Mouse (Mus musculus): ENCODE data around the gene Chst3. TPM values are rescaled to one million over a fixed set of nuclear protein-coding genes. Genes with fewer than 3 reads are reported as not detected.
A peak's percentile ranks its signal among the peaks of the same experiment; 100 is the strongest.
"Not testable (repeated sequence)": the region's sequence is repeated elsewhere in the genome, so short reads cannot be mapped to it uniquely, and the experiment has no call there.

Gene Chst3
- polyA plus RNA-seq, 1 experiment from 2014 or later: 3.7 TPM

DNA sequence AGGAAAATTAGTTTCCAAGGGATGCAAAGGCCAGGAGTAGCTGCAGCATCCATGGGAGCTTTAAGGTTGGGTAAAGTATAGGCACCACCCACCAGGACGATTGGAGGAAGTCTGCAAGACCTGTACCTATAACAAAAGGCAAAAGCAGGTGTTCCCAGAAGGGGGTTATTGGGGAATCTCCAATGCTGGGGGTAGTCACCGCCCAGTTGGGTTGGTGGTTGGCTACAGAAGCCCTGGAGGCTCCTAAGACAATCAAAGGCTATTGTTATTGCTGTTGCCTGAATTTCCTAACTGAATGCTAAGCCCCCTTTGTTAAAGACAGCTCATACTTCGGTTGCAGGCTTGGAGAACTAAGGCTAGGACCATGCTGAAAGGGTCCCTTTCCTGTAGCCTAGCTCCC lies 53.0 kb downstream of the Chst3 start:
- WGBS: 34% methylated on average over 3 of the region's 3 CpGs
- H3K4me3 ChIP-seq: no peak overlapping the region

DNA sequence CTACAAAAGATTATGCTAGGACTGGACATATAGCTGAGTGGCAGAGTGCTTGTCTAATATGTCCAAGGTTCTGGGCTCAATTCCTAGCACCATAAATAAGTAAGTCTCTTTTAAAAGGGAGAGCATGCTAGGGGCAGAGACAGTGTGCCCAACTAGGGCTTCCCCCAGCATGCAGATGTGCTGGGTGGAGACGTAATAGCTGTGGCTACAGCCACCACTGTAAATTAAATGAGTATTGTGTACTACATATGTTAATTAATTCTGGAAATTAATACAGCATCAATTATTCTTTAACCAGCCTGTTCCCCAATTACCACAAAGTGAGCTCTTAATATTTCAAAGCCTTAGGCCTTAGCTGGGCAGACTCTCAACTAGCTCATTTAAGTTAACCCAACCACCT lies 54.2 kb downstream of the Chst3 start:
- no peaks in the 10 kb centered on the region; the same call in 1 of the 2 replicates for H3K4me1 ChIP-seq
- no peak overlapping the region for H3K4me2 ChIP-seq (replicated peaks)
- no peaks in the 10 kb centered on the region for H3K36me3 ChIP-seq
- H3K9me3 ChIP-seq: no peaks in the 10 kb centered on the region
- no peak for ATAC-seq (ENCODE audit: low FRiP score, low read depth)
- no peak overlapping the region for H3K4me3 ChIP-seq
- no peak overlapping the region for H3K9ac ChIP-seq
- 76% methylated on average over 1 of the region's 1 CpGs for WGBS
- no peaks in the 10 kb centered on the region for H3K27me3 ChIP-seq
- H3K27ac ChIP-seq: no peak overlapping the region

More for the DNA sequence above, 53.0 kb downstream of the Chst3 start:
- H3K9ac ChIP-seq: no peak overlapping the region
- no peaks in the 10 kb centered on the region for H3K27me3 ChIP-seq
- no peaks in the 10 kb centered on the region for H3K9me3 ChIP-seq
- no peak overlapping the region for H3K27ac ChIP-seq
- no peaks in the 10 kb centered on the region for H3K36me3 ChIP-seq
- H3K4me2 ChIP-seq (replicated peaks): no peak overlapping the region
- no peaks in the 10 kb centered on the region; the same call in 1 of the 2 replicates for H3K4me1 ChIP-seq
- no peak for ATAC-seq (ENCODE audit: low FRiP score, low read depth)

DNA sequence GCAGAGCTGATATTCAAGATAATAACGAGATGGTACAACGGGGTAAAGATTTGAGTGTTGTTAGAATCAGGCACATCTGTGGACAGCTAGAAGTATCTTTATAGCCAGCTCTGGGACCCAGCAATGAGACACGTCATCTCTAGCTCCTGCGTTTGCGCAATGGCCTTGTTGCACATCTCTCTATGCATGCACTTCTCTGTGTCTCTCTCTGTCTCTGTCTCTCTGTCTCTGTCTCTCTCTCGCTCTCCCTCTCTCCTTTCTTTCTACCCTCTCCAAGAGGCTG lies 56.1 kb downstream of the Chst3 start:
- Histone ChIP-seq H3K4me3 (no peak overlapping the region), H3K9ac (no peak overlapping the region), H3K9me3 (no peaks in the 10 kb centered on the region), H3K4me1 (no peaks in the 10 kb centered on the region; the same call in 1 of the 2 replicates), H3K27me3 (no peaks in the 10 kb centered on the region), H3K36me3 (no peaks in the 10 kb centered on the region), H3K4me2 (replicated peaks) (no peak overlapping the region), H3K27ac (no peak overlapping the region)
- WGBS: 94% methylated on average over 6 of the region's 6 CpGs
- no peak for ATAC-seq (ENCODE audit: low FRiP score, low read depth)

DNA sequence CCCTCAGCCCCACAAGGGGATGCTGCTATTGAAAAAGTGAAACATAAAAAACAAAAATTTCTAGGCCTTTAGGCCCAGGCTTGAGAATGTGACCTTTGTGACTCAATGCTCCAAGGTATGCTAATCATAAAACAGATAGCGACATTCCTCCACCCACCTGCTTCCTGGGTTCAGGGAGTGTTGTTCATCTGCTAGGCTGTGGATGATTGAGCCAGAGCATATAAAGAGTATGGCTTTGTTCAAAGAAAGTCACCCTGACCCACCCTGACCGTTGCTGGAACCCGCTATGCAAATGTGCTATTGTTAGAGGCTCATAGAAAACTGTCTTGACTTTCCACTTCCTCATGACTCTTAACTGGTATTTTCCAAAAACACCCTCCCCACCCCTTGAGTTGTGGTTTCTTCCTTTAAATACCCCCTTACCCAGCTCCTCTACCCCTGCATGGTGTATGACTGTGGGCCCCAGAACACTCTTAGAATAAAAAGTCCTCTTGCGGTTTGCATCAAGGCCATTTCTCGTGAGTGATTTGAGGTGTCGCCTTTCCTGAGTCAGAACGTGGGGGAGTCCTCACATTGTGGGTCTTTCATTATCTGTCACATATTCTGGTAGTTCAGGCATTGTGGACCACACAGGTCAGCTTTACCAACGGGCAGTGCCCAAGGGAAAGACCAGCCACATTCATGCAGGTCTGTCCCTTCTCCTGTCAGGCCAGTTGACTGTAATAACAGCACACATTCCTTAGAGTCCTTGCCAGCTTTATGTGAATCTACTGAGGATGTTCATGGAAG lies 56.7 kb downstream of the Chst3 start:
- not testable (repeated sequence) for H3K36me3 ChIP-seq; H3K27me3 ChIP-seq; H3K9ac ChIP-seq; H3K9me3 ChIP-seq; ATAC-seq (ENCODE audit: low FRiP score, low read depth); H3K4me3 ChIP-seq; H3K27ac ChIP-seq; H3K4me1 ChIP-seq; H3K4me2 ChIP-seq (replicated peaks)
- 84% methylated on average over 8 of the region's 8 CpGs for WGBS

DNA sequence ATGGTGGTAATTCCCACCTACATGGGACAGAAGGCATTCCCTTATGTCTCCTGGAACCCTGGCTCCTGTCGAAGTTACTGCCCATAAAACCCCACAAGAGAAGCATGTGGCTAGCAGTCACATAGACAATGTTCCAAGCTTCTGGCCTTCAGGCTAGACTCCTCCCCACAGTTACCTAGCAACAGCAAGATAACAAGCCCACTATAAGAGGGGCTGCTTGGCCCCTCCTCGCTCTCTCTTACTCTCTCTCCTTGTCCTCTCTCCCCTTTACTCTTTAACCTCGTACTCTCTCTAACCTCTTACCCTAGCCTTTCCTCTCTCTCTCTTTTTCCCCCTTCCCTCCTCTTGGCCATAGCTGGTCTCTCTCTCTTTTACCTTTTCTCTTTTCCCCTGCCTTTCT lies 57.7 kb downstream of the Chst3 start:
- not testable (repeated sequence) for H3K9ac ChIP-seq; H3K4me2 ChIP-seq (replicated peaks); H3K4me3 ChIP-seq; H3K4me1 ChIP-seq; ATAC-seq (ENCODE audit: low FRiP score, low read depth); H3K36me3 ChIP-seq; H3K27ac ChIP-seq; H3K9me3 ChIP-seq; H3K27me3 ChIP-seq
- 58% methylated on average over 3 of the region's 3 CpGs for WGBS

DNA sequence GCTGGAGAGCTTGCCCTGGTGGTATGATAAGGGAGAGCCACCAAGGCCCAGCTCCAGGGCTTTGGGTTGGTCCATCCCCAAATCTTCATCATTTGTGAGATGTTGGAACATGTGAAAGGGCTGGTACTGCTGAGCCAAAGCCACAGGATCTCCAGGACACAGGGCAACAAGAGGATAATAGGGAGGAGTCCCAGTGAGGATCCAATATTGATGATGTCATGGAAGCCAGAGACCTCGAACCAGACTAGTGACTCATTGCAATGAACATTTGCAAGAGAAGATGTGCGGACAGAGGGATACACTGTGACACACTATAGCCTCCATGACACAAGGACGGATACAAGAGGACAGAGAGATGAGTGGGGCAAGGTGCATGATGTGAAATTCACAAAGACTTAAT lies 60.9 kb downstream of the Chst3 start:
- Histone ChIP-seq H3K4me3 (no peak overlapping the region), H3K27ac (no peak overlapping the region), H3K27me3 (no peaks in the 10 kb centered on the region; the same call in 1 of the 2 replicates), H3K9me3 (no peaks in the 10 kb centered on the region), H3K36me3 (no peaks in the 10 kb centered on the region), H3K4me2 (replicated peaks) (no peak overlapping the region), H3K9ac (no peak overlapping the region), H3K4me1 (no peaks in the 10 kb centered on the region; the same call in 1 of the 2 replicates)
- no peak for ATAC-seq (ENCODE audit: low FRiP score, low read depth)
- WGBS: 88% methylated on average over 3 of the region's 3 CpGs

DNA sequence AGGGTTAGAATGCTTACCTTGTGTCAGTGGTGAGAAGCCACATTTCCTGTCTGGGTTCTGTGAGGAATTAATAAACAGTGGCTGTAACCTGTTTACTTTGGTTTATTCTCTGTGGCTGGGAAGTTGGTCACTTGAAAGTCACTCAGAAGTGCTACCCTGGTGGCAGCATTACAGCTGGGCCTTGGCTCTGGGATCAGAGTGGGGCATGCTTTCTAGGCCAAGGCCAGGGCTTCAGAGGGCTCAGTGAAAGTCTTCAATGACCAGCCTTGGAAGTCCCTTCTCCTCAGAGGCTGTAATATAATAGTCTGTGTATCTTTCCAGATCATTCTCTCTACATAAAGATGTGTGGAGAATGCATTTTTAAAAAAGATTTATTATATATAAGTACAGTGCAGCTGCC lies 63.0 kb downstream of the Chst3 start:
- H3K4me1 ChIP-seq: no peaks in the 10 kb centered on the region; the same call in 1 of the 2 replicates

DNA sequence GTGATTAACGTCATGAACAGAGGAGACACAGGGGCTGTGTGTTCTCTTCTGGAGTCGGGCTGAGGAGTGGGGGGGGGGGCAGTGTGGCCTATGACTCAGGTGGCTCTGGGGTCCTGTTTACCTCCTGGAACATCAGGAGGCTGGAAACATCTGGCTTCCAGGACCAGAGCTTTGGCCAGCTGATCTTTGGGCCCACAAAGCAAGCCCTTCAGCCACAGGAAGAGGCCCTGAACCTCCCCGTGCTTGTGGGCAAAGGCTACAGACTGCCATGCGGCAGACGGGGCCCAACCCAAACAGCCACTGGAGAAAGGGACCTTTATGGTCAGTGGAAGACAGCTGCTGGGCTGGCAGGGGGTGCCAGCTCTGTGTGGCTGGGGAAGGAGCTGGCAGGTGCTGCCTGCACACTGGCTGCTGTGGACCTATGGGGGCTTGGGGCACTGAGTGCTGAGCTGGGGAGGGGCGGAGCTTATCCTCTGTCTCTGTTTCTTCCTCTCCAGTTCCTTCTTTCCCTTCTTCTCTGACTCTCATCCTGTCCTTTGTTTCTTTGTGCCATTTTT lies 67.9 kb downstream of the Chst3 start:
- Histone ChIP-seq H3K4me1 (no peaks in the 10 kb centered on the region), H3K4me3 (no peak overlapping the region), H3K27ac (0 out of 2 replicates have a peak overlapping the region, but pooled peaks have one; percentile 28), H3K27me3 (no peaks in the 10 kb centered on the region), H3K4me2 (replicated peaks) (no peak overlapping the region), H3K36me3 (no peaks in the 10 kb centered on the region), H3K9ac (no peak overlapping the region), H3K9me3 (no peaks in the 10 kb centered on the region)
- no peak for ATAC-seq (ENCODE audit: low FRiP score, low read depth)
- 55% methylated on average over 6 of the region's 6 CpGs for WGBS

More for the DNA sequence above, 63.0 kb downstream of the Chst3 start:
- ATAC-seq (ENCODE audit: low FRiP score, low read depth): no peak
- Histone ChIP-seq H3K9me3 (no peaks in the 10 kb centered on the region), H3K9ac (no peak overlapping the region), H3K27ac (no peak overlapping the region), H3K36me3 (no peaks in the 10 kb centered on the region), H3K4me3 (no peak overlapping the region), H3K4me2 (replicated peaks) (no peak overlapping the region), H3K27me3 (no peaks in the 10 kb centered on the region; the same call in 1 of the 2 replicates)

DNA sequence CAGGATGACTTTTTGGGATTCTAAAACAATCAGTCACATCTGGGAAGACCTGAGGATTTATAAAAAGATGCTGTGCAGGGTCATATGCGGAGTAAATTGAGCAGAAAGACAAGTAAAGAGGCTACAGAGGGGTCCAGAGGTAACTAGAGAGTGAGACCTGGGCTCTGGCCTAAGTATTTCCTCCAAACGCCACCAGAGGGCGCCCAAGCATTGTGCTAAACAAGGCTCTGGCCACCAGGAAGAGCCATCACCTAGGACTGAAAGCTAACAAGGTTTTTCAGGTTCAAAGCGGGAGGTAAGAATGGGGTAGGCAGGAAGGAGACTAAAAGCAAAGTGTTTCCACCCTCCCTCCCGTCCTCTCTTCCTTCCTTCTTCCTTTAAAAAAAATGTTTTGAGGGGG lies 71.0 kb downstream of the Chst3 start:
- Histone ChIP-seq H3K4me1 (no peaks in the 10 kb centered on the region), H3K4me3 (no peak overlapping the region), H3K4me2 (replicated peaks) (no peak overlapping the region), H3K9me3 (no peaks in the 10 kb centered on the region), H3K36me3 (no peaks in the 10 kb centered on the region), H3K27me3 (no peaks in the 10 kb centered on the region), H3K27ac (no peak overlapping the region), H3K9ac (no peak overlapping the region)
- peak; percentile 60; the same call in 1 of the 2 replicates for ATAC-seq (ENCODE audit: low FRiP score, low read depth)
- WGBS: 2% methylated on average over 5 of the region's 5 CpGs

DNA sequence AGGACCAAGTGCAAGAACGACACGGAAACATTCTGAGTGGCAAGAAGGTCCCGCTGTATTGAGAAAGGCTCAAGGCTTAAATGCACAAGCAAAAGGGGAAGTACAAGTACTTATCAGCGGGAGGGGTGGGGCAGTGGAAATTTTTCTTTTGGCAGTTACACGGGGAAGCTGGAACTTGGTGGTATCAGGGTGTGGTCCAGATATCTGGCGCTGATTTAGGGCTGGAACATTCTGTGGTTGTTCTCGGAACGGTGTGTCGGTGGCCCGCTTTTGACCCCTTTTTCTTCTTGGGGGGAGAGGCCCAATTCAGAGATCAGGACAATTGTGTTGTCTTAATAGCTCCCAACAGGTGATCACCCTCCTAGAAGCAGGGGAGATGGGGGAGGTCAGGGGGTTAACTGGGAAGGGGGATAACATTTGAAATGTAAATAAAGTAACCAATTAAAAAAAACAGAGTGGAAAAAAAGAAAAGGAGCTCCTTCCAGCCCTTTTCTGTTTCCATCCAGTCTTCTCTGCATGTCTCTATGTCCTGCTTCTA lies 71.5 kb downstream of the Chst3 start:
- H3K27ac ChIP-seq; ATAC-seq (ENCODE audit: low FRiP score, low read depth); H3K36me3 ChIP-seq; H3K4me1 ChIP-seq; H3K9me3 ChIP-seq; H3K4me3 ChIP-seq; H3K4me2 ChIP-seq (replicated peaks); H3K27me3 ChIP-seq; H3K9ac ChIP-seq: not testable (repeated sequence)
- 74% methylated on average over 10 of the region's 10 CpGs for WGBS

DNA sequence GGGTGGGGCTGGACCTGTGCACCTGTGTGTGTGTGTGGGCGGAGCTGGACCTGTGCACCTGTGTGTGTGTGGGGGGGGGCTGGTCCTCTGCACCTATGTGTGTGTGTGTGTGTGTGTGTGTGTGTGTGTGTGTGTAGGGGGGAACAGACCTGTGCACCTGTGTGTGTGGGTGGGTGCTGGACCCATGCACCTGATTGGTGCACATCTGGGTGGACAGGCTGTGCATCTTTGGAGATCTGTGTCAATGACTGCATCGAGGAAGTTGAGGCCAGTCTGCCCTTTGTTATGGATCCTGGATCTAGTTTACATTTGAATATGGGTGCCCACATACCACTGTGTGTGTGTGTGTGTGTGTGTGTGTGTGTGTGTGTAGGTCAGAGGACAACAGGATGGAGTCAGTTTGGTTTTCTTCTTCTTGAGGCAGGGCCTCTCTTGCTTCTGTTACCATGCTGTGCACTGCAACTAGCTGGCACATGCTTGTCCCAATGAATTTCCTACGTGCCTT lies 77.4 kb downstream of the Chst3 start:
- ATAC-seq (ENCODE audit: low FRiP score, low read depth): no peak
- H3K27ac ChIP-seq: no peak overlapping the region
- 92% methylated on average over 3 of the region's 3 CpGs for WGBS
- no peak overlapping the region for H3K9ac ChIP-seq
- H3K4me1 ChIP-seq: no peaks in the 10 kb centered on the region
- no peaks in the 10 kb centered on the region for H3K36me3 ChIP-seq
- no peak overlapping the region for H3K4me3 ChIP-seq
- no peaks in the 10 kb centered on the region for H3K9me3 ChIP-seq
- H3K27me3 ChIP-seq: no peaks in the 10 kb centered on the region
- no peak overlapping the region for H3K4me2 ChIP-seq (replicated peaks)

DNA sequence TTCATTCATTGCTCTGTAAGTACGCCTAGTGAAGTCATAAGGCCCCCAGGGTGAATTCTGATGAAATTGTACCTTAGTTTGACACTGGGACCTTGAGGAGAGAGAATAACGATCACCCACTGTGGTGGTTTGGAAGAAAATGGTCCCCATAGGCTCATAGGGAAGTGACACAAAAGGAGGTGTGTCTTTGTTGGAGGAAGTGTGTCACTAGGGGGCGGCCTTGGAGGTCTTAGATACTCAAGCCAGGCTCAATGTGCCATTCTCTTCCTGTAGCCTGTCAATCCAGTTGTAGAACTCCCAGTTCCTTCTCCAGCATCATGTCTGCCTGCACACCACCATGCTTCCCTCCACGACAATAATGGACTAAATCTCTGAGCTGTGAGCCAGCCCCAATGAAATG lies 78.3 kb downstream of the Chst3 start:
- H3K36me3 ChIP-seq: no peaks in the 10 kb centered on the region
- H3K4me3 ChIP-seq: no peak overlapping the region
- no peaks in the 10 kb centered on the region for H3K9me3 ChIP-seq
- WGBS: 75% methylated on average over 4 of the region's 4 CpGs
- no peaks in the 10 kb centered on the region for H3K4me1 ChIP-seq
- H3K4me2 ChIP-seq (replicated peaks): no peak overlapping the region
- ATAC-seq (ENCODE audit: low FRiP score, low read depth): no peak
- H3K27me3 ChIP-seq: no peaks in the 10 kb centered on the region
- H3K27ac ChIP-seq: no peak overlapping the region
- H3K9ac ChIP-seq: no peak overlapping the region

Data from limb, embryonic 13.5 days (tissue).